Mouse (Mus musculus) gastrocnemius, adult 18-20 months (tissue): ENCODE data around the gene Usp34. TPM values are rescaled to one million over a fixed set of nuclear protein-coding genes. Genes with fewer than 3 reads are reported as not detected.
"Not testable (repeated sequence)": the region's sequence is repeated elsewhere in the genome, so short reads cannot be mapped to it uniquely, and the experiment has no call there.

Source experiments
- DNase-seq: peaks from one replicate; pipeline ENCODE4 v3.0.0; 2021; ENCODE audit warnings: low spot score
- long read RNA-seq, 2 experiments: library from polyadenylated mRNA; stranded (forward); transcript quantifications; one replicate each; pipeline ENCODE4 v2.0.0; 2021
- total RNA-seq, 2 experiments: library from RNA; stranded (reverse); gene quantifications; 2 replicates each; pipeline ENCODE4 v1.2.3; 2021

The Usp34 gene
- 10 to 100 TPM; 38.7 to 41.4 TPM for total RNA-seq
- long read RNA-seq, experiment 1, partial matches to known transcripts: 17 of 20 reads
- long read RNA-seq, experiment 1, other reads (novel, unspliced or antisense): 3 of 20 reads
- long read RNA-seq, experiment 2, partial matches to known transcripts: 5 of 5 reads
- long read RNA-seq, experiment 2, other reads (novel, unspliced or antisense): 0 of 5 reads

DNA sequence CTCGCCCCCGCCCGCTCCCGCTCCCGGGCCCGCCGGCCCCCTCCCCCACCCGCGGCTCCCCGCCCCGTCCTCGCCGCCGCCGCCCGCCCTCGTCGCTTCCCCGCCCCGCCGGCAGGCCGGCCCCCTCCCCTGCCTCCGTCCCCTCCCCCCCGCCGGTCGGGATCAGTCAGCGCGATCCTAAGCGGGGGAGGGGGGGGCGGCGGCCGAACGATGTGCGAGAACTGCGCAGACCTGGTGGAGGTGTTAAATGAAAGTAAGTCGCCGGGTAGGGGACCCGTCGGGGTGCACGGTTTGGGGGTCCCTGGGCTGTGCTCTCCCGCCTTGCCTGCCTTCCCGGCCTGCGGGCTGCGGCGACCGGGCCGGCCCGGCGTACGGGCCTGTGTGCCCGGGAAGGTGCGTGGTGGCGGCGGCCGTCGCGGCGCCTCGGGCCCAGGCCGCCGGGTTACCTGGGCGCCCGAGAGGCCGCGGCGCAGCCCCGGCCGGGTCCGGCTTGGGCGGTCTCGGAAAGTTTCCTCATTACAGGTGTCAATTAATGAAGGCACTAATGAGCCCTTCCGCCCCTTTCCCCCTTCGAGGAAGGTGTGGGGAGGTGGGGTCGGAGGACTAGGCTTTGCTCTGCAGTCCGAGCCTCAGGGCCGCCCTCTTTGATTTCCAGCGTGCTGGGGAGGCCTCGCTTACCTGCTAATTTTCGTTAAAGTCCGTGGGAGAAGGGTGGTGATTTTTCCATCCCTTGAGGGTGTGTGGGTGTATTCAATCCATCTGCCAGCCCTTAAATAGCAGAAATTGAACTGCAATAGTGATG, at the start of gene Usp34:
Gene Usp34 (plus strand): TSS at position 132 of the 802 bp plus-strand sequence.
- peak; percentile 53 for DNase-seq

DNA sequence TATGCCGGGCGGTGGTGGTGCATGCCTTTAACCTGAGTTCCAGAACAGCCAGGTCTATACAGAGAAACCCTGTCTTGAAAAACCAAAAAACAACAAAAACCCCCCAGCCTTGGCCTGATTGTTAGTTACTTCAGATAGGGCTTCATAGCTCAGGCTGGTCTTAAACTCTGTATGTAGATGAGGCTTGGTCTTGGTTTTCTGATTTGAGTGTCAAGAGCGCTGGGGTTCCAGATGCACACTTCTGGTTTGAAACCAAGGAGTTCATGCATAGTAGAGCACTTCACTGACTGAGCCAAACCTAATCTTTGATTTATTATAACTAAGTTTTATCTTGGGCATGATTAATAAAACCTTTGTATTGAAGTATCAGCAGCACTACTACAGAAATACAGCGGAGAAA, 47.6 kb upstream of the Usp34 start:
- no peak for DNase-seq

DNA sequence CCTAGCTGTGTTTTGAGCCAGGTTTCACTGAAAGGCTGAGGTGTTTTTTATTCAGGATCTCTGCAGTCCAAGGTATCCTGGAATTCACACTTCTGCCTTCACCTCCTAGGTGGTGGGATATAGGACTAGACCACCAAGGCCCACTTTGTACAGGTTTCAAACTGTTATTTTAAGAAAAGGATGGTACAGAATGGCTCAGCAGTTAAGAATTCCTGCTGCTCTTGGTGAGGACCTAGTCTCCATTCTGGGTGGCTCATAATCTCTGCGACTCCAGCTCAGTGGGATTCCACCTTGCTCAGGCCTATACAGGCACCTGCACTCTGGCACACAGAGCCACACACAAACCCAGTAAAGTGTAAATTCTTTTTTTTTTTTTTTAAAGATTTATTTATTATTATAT, 47.2 kb upstream of the Usp34 start:
- no peak for DNase-seq

DNA sequence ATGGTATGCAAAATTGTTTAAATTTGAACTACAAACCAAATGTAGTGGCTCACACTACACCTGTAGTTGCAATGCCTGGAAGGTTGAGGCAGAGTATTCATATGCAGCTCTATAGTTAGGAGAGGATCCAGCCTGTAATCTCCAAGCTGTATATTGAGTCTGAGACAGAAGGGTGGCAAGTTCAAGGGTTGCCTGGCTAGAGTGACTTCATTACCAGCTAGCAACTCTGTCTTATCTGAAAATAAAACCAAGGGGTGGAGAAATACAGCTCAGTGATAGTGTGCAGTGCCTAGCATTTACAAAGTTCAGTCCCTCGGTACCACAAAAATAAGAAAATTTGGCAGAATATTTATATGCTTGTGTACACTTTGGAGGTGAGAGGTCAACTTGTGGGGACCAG, 46.5 kb upstream of the Usp34 start:
- DNase-seq: no peak

DNA sequence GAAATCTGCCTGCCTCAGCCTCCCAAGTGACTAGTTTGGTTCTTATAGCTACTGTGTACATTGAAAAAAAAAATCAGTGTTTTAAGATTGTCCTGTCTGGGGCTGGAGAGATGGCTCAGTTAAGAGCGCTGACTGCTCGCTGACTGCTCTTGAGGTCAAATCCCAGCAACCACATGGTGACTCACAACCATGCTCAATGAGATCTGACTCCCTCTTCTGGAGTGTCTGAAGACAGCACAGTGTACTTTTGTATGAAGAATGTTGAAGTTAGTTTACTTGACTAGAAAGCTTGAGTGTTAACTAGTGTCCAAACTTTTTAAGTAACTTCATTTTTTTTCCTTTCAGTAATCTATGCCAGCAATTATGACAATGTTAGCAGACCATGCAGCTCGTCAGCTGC, 45.2 kb upstream of the Usp34 start:
- DNase-seq: no peak

DNA sequence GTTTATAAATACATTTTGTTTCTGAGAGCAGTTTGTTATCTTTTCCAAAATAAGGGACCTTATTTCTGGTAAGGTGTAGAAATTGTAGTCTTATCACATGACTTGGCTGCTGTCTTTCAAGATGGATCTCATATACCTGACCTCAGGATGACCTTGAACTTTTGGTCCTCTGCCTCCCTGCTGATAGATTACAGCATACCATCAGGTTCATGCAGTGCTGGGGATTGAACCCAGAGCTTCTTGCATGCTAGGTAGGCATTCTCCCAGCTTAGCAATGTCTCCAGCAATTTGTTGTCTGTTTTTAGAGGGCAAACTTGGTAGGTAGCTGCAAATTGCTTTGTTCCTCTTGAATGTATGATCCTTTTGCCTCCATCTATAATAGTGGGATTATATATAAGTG, 41.7 kb upstream of the Usp34 start:
- DNase-seq: no peak

DNA sequence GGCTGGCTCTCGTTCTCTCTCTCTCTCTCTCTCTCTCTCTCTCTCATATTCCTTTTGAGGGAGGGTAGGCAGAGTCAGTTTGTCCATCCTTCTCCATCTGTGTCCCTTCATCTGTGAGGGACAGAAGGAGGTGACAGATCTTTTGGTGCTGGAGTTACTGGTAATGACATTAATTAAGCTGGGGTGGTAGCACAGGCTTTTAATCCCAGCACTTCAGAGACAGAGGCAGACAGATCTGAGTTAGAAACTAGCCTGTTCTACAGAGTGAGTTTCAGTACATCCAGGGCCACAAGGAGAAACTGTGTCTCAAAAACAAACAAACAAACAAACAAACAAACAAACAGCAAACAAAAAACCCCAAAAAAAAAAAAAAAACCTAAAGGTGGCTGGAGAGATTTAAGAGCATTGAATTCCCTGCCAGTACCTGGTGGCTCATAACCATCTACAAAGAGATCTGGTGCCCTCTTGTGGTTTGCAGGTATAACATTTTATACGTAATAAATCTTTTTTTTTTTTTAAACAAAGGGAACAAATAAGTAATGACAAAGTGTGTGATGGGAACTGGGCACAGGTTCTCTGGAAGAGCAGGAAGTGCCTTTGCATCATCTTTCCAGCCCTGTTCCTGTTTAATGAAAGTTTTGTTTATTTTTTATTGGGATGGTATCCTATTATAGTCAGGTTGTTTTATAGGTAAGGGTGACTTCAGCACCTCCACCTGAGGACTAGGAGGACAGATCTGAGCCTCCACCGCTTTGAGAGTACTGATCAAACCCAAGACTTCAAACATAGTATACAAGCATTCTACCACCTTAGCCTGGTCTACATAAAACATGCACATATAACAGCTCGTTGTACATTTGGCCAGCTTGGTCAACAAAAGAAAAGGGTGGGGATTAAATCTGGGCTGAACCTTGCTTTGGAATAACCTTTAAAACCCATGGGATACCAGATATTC, 34.6 kb upstream of the Usp34 start:
- DNase-seq: peak; percentile 61

DNA sequence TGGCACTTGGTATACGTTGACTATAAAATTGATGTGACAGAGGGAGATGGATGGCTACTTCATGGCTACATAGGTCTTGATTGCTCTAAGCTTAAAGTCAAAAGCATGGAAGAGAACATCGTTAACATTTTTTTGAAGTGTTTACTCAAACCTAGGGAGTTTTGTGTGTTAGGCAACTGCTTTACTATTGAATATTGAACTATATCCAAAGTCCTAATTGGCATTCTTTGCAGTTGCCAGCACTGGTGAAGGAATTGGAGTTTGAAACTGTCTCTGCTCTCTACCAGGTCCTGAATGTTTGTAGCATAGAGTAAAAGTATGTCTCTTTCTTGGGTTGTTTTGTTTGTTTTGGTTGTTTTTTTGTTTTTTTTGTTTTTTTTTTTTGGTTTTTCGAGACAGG, 30.9 kb upstream of the Usp34 start:
- no peak for DNase-seq

DNA sequence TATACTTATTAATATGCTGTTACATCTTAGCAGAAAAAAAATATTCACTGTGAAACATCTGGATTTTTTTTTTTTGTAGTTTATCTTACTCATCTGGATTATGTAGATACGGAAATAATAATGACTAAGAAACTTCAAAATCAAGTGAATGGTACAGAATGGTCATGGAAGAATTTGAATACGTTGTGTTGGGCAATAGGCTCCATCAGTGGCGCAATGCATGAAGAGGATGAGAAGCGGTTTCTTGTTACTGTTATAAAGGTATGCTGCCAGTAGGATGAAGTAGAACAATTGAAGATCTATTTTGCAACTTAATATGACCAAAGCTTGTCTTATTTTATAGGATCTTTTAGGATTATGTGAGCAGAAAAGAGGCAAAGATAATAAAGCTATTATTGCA, 22.2 kb upstream of the Usp34 start:
- no peak for DNase-seq

DNA sequence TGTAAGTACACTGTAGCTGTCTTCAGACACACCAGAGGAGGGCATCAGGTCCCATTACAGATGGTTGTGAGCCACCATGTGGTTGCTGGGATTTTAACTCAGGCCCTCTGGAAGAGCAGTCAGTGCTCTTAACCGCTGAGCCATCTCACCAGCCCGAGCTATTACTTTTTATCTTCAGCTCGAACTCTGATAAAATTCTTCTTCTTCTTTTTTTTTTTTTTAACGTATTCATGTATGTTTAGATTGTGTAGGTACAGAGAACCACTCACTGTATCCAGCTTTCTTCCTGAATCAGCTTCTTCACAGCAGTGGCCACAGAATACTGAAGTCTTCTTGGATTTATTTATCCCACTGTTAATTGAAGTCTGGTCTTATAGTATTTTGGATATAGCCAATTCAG, 17.8 kb upstream of the Usp34 start:
- DNase-seq: not testable (repeated sequence)

DNA sequence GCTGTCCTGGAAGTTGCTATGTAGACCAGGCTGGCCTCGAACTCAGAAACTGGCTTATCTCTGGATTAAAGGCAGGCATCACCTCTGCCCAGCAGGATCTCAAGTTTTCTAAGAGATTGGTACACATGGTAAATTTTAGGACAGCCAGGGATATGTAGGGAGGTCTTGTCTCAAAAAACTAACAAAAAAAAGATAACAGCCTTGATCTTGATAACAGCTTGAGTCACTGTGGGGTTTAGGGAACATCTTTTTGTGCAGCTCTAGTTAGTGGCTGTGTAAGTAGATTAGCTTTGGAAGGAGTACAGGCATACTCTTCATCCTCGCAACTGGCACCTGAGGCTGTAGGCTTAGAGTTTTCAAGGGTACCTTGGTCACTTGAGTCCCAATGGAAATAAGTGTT, 9.3 kb upstream of the Usp34 start:
- DNase-seq: no peak

DNA sequence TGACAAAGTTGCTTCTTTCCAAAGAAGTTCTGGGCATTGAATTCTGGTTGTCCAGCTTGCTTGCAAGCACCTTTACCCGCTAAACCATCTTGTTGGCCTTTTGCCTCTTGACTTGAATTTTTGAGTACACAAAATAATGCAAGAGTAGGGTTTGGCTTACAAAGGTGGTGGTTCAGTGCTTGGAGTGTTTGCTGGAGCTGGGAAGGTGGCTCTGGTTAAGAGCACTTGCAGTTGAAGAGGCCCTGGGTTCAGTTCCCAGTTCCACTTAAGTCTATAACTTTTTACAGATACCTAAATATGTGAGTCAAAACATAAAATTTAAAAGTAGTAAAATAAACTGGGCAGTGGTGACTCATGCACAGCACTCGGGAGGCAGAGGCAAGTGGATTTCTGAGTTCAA, 8.4 kb upstream of the Usp34 start:
- DNase-seq: no peak

DNA sequence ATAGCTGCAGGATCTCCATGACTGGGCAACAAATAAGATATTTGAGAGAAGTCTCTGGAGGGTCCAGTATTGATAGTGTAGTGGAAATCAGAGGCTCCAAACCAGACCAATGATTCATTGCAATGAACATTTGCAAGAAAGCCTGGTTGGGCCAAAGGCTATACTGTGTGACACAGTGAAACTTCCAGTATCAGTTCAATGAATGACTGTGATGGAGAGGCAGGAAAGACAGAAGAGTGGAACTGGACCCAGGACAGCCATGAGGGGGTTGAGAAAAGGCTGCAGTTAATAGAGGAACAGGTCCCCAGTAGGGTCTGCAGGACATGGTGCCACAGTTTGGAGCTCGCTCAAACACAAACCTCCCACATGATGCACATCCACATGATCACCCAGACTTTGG, 6.8 kb upstream of the Usp34 start:
- DNase-seq: no peak

DNA sequence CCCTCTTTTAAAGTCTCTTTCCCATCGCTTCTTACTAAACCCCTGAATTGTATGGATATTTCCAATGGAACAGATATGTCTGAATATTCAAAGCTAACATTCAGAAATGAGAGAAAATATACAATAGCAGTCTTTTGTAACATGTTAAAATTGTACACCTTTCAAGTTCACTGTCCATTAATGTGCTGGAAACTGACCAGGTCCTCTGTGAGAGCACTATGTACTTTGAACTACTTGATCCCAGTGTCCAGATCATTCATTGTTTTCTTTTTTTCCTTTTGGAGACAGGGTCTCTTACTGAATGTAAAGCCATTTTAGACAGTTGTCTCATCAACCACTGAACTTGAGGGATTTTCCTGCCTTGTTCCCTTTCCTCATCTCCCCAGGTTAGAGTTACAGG, 3.6 kb upstream of the Usp34 start:
- DNase-seq: no peak

DNA sequence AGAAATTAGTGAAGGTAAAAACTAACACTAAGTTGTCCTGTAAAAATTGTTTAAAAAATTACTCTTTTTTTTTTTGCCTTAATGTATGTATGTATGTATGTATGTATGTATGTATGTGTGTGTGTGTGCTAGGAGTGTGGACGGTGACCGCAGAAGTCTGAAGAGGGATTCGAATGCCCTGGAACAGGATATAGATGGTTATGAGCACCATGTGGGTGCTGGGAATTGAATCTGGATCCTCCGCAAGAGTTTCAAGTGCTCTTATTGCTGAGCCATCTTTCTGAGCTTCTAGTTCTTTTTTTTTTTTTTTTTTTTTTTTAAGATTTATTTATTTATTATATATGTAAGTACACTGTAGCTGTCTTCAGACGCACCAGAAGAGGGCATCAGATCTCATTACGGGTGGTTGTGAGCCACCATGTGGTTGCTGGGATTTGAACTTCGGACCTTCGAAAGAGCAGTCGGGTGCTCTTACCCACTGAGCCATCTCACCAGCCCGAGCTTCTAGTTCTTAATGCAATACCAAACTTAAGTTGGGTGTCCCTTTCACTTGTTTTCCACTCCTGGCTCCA, 1.5 kb upstream of the Usp34 start:
- DNase-seq: not testable (repeated sequence)

DNA sequence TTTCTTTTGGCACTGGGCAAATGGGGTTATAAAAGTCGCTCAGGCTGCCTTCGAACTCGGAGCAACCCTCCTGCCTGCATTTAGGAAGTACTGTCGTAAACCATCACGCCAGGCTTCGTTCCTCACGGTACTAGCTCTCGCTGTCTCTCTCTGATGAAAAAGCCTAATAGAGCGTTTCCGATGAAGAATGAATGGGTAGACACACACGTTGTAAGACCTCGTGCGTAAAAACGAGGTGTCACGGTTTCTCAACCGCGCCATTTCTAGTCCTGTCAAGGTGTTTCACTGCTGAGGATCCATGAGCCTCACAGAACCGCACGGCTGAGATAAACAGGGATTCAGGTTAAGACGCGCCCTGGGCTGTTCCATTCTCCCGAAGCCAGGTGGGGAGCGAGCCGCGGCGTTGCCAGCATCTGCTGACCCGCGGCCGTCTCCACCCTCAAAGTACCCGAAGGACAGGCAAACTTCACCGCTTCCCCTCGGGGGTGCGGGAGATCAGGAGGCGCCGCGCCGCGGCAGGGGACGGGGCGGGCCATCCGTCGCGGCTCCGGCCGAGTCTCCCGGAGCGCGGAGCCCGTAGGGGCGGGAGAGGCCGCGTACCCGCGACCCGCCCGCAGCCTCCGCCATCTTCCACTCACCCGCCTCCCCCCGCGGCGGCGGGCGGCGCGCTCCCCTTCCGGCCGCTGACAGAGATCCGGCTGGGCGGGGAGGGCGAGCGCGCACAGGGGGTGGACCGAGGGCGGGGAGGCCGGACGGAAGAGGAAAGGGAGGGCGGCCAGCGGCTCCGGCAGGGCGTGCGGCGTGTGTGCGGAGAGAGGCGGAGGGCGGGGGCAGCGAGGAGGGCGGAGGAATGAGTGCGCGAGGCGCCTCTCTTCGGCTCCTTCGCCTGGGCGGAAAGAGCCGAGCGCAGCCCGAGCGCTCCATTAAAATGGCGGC, 754 bp upstream of the Usp34 start:
- DNase-seq: peak; percentile 96

DNA sequence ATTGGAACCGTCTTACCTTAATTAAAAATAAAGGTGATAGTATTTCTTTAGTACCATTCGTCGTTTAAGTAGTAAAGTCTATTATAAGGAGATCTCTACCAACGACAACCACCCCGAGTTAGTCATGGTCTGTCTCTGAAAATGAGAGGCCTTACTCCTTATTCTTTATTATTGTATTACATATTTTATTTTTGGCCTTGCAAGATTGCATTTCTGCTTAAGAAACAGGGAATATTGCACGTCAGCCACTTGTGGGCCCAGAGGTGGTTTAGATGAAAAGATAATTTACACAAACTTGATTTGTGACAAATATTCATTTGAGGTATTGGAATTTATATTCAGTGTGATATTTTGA, 848 bp downstream of the Usp34 start:
- no peak for DNase-seq

DNA sequence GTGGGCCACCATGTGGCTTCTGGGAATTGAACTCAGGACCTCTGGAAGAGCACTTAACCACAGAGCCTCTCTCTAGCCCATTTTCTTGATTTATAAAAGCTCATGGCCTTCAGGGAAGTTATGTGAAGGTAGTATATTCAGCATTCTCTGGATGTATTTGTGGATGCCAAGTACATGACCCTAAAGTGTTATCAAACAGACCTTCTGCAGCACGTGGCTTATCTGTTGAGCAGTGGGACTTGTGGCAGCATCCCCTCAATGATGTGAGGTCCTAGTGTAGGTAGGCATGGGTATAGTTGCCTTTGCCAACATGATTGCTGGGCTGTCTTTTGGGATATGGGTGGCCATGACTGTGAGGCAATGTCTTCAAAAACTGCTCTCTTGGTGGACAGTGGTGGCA, 6.8 kb downstream of the Usp34 start:
- no peak for DNase-seq

DNA sequence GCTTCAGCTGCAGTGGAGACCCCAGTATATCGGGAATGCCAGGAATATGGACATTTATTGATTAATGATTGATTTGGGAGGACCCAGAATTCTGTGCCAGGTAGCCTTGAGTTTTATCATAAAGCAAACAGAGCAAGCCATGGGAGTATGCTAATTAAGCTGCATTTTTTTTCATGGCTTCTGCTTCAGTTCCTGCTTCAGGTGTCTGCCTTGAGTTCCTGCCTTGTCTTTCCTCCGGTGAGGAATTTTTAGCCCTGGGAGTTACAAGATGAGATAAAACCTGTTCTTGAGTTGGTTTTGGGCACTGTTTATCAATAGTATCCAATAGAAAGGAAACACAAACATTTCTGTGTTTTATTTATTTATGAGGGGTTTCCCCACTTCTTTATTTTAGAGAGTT, 22.7 kb downstream of the Usp34 start:
- DNase-seq: no peak

DNA sequence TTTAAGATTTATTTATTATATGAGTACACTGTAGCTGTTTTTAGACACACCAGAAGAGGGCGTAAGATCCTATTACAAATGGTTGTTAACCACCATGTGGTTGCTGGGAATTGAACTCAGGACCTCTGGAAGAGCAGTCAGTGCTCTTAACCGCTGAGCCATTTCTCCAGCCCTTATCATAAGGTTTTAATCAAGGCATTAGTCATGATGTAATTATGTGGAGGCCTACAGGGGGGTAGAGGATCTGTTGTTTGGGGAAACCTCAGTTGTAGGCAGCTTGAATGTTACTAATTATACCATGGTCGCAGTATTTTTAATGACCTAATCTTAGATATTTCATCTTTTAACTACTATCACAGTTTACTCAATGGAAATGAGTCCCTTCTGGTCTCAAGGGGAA, 25.4 kb downstream of the Usp34 start:
- DNase-seq: no peak

DNA sequence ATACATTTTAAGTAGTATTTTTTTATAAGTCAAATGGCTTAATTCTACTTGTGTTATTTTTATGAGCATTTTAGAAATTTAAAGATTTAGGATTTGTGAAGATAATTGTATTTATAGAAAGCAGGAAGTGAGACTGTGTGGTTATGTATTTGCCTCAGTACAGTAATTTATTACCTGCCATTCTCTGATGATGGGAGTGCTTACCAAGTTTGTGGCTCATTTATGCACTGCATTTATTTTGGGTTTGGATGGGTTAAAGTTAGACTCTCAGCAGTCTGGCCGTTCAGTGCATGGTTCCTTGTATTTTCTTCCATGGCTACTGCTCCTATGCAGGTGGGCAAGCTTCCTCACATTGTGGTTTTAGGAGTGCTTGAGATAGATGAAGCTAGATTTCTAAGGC, 28.5 kb downstream of the Usp34 start:
- DNase-seq: no peak
